20 mouse cellular contexts compared by ENCODE assay signal in the genomic region with DNA sequence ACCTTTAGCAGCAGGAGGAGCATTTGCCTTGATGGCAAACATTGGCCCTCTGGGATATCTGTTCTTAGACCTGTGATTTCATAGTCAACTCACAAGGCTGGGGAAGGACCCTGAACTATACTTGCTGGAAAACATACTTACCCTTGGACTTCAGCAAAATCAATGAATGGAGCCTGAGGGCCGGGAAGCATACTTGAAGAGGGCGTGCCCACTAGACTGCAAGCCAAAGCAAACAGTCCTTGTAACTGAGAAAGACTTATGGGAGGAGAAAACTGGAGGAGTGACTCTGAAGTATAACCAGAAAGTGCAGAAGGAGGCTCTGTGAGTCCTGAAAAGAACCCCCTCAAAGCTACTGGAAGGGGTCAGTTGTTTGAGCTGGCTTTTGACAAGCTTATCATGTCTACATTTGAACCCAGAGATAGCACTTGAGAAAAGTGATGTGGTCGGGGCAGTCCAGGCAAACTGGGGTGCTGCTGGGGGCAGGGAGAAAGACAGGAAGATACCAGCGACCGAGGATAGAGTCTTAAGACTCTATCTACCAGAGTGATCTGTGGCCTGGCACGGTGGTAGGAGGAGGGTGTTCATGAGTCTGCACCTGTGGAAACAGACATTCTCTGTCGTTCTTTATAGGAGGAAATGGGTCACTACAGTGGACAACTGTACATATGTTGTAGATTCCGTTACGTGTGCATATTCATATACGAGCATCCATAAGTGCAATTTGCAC. TPM values are rescaled to one million over a fixed set of nuclear protein-coding genes. Genes with fewer than 3 reads are reported as not detected.
DNase-seq lines count a peak whose midpoint lies in the region; ATAC-seq and TF ChIP-seq lines count a peak whose summit lies in the region.
"Had no signal": no experiment of that assay in that cellular context is flagged by ENCODE, and none has a peak within 500 bp of the region (broad histone marks: within the 10 kb centered on the region; RNA-seq: fewer than 3 reads in every experiment).

No protein-coding gene starts in this region.

- no peak overlapping the region for H3K27ac ChIP-seq in heart, embryonic 10.5 days
- H3K27ac ChIP-seq: hindbrain, embryonic 10.5 days; kidney, embryonic 15.5 days; limb, embryonic 12.5 days; neural tube, embryonic 13.5 days had no signal

- peak; percentile 64 for DNase-seq in heart, embryonic 10.5 days (ENCODE audit: low spot score)
- DNase-seq in heart, adult 8-10 months (ENCODE audit: low spot score), result no peak
- DNase-seq in R1 (ENCODE audit: low read depth, low spot score), result peak; percentile 25
- peak; percentile 47 for DNase-seq in lung, adult 2 months
- DNase-seq in right cerebral cortex, postnatal 25 days, result no peak
- no peak for DNase-seq in left cerebral cortex, adult 18-20 months (ENCODE audit: low spot score in 2 of 2)
- DNase-seq: B cell, adult 2 months; cerebellum, postnatal 10 days; layer of hippocampus, postnatal 36 days; liver, postnatal 0 days; thymus, adult 2 months had no signal

- 73% methylated on average over 10 of the region's 10 CpGs for WGBS in heart, embryonic 10.5 days
- WGBS in lung, adult 2 months, result 61% methylated on average over 10 of the region's 10 CpGs

- peak; percentile 76 for ATAC-seq in megakaryocyte-erythroid progenitor cell, adult 5-6 weeks (replicated peaks; ENCODE audit: low FRiP score, low TSS enrichment, poor library complexity, severe bottlenecking)
- ATAC-seq in cerebellum, adult (ENCODE audit: insufficient number of reproducible peaks, low FRiP score, low TSS enrichment), result no peak
- ATAC-seq: activated CD4-positive, CD25-positive, alpha-beta regulatory T cell, adult 4 months; liver, postnatal 0 days; midbrain, embryonic 16.5 days had no signal

- peaks cover 13% of the 10 kb centered on the region; the same call in 1 of the 2 replicates for H3K4me1 ChIP-seq in heart, embryonic 10.5 days
- H3K4me1 ChIP-seq in lung, adult 2 months (ENCODE audit: control insufficient read depth, insufficient read depth, low read length), result peaks cover 29% of the 10 kb centered on the region

- no peaks in the 10 kb centered on the region for H3K9me3 ChIP-seq in heart, embryonic 10.5 days
- H3K9me3 ChIP-seq: G1E; hindbrain, embryonic 10.5 days; kidney, embryonic 15.5 days; limb, embryonic 12.5 days; neural tube, embryonic 13.5 days had no signal

- no peak for TF ChIP-seq POLR2A in lung, adult 2 months (IDR thresholded peaks at IDR 0.05; ENCODE audit: borderline replicate concordance, extremely low read depth, low read depth, low read length)

- TF ChIP-seq CTCF in lung, adult 2 months (IDR thresholded peaks at IDR 0.05; ENCODE audit: insufficient read depth, low read length), result no peak

- H3K36me3 ChIP-seq in heart, embryonic 10.5 days, result no peaks in the 10 kb centered on the region
- H3K36me3 ChIP-seq: kidney, embryonic 15.5 days; limb, embryonic 12.5 days; neural tube, embryonic 13.5 days had no signal

- no peaks in the 10 kb centered on the region for H3K27me3 ChIP-seq in heart, embryonic 10.5 days (ENCODE audit: insufficient read depth, poor library complexity, severe bottlenecking)
- H3K27me3 ChIP-seq: kidney, embryonic 15.5 days; limb, embryonic 12.5 days; neural tube, embryonic 13.5 days had no signal

- H3K4me3 ChIP-seq in heart, embryonic 10.5 days, result no peak overlapping the region
- H3K4me3 ChIP-seq in lung, adult 2 months (replicated peaks; ENCODE audit: extremely low read depth, low read depth, low read length), result no peak overlapping the region
- H3K4me3 ChIP-seq: hindbrain, embryonic 10.5 days; kidney, embryonic 15.5 days; limb, embryonic 12.5 days; neural tube, embryonic 13.5 days had no signal

RNA-seq across cellular contexts. Expression of gene Crim1, which starts 18.6 kb away (rescaled TPM):
- 2.0 and 3.6 TPM in 2 replicates for polyA plus RNA-seq in heart, embryonic 10.5 days (2016; fragmentation: Nextera tagmentation; extraction: Ambion mirVana)
- total RNA-seq in heart, adult 8-10 months (2022), result 10 to 100 TPM; 58.6 to 70.9 (median 67.5) TPM
- 95.7 and 119 TPM in 2 replicates for polyA plus RNA-seq in lung, adult 2 months (2012; rRNA removed)
- total RNA-seq in megakaryocyte-erythroid progenitor cell, adult 5-6 weeks (2014; fragmentation: Nextera tagmentation), result 5.0 and 18.9 TPM in 2 replicates
- total RNA-seq in megakaryocyte-erythroid progenitor cell, adult 5-6 weeks (2017), result 6.6 and 6.8 TPM in 2 replicates
- 10 to 100 TPM; 80.3 to 88.5 TPM for total RNA-seq in left cerebral cortex, adult 18-20 months (2021)

Comparison
In these comparisons a context has a peak if more than half of its experiments do, and no peak if none do; other contexts are left out.
1. DNase-seq: peak in heart, embryonic 10.5 days (single experiment), R1 (single experiment) and lung, adult 2 months (single experiment); none in heart, adult 8-10 months (single experiment), right cerebral cortex, postnatal 25 days (single experiment) and left cerebral cortex, adult 18-20 months (0 of 2).